Mouse (Mus musculus) thymus, postnatal 25 days (tissue): ENCODE results near the gene Telo2.

Experiments used
- DNase-seq: peaks from one replicate; pipeline ENCODE4 v3.0.0; 2022

The Telo2 gene

GRCm38 (mm10) chr17:25100052-25100451 lies 15.7 kb downstream of the Telo2 start:
- no peak for DNase-seq

GRCm38 (mm10) chr17:25096221-25096620 lies 19.5 kb downstream of the Telo2 start:
- no peak for DNase-seq

- no peak for DNase-seq
These were observed 25.3 kb downstream of the Telo2 start for GRCm38 (mm10) chr17:25090450-25090849.

GRCm38 (mm10) chr17:25089158-25089557 lies 26.6 kb downstream of the Telo2 start:
- no peak for DNase-seq

DNA sequence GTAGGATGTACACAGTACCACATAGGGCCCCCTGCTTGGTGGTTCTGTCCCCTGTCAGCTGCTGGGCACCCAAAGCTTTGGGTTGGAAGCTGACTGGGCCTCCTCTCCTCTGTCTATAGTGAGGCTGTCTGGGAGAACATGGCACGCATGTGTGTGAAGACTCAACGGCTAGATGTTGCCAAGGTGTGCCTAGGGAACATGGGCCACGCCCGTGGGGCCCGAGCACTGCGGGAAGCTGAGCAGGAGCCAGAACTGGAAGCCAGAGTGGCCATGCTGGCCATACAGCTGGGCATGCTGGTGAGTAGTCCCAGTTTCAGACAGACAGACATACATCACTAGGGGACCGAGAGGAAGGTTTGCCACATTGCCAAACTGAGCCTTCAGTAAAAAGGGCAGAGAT lies 29.0 kb downstream of the Telo2 start:
- DNase-seq: no peak

DNA sequence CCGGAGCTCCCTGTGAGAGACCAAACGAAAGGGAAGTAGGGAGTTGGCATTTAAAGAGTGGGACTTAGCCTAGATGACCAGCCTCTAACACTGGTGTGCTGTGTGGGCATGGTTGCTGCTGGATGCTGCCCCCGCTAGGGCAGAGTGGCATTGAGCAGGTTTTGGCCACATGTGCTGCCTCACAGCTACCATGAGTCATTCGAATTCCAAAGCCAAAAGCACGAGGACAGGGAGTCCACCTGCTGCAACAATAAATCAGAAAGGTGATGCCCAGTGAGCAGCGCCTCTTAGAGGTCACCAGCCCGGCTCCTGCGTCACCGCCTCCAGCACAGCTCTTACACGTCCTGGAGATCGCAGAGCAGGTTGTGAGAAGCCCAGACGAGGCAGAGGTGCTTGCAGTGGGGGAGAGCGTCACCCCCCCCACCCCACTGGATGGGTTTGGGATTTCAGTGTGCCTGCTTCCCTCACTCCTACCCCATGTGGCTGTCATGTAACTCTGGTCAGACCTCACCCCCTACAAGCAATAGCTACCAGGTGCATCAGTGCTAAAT lies 30.9 kb downstream of the Telo2 start:
- DNase-seq: no peak

- DNase-seq: no peak
These were observed 32.3 kb downstream of the Telo2 start, which contains the start of gene Tmem204 for GRCm38 (mm10) chr17:25083444-25083931. Tmem204 (minus strand) TSS chr17:25083591.

- DNase-seq: no peak
These were observed 32.9 kb downstream of the Telo2 start for GRCm38 (mm10) chr17:25082887-25083286.

- DNase-seq: no peak
These were observed 33.5 kb downstream of the Telo2 start for GRCm38 (mm10) chr17:25082081-25082847.

DNA sequence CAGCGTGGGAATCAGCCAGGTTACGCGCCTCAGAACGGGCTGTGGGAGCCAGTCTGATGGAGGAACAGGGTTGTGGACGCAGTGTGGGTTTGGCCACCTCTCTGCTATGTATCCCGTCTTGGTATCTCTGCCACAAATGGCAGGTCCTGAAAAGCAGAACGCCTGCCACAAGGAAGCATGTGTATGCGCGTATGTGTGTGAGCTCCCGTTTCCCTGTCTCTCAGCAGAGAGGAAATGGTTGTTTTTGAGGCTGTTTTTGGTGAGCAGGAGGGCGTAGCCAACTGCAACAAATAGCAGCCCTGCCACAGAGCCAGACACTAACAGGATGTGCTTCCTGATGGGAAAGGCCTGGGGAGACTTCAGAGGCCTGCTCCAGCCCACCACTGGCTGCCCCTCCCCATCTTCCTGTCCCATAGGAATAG lies 34.8 kb downstream of the Telo2 start:
- no peak for DNase-seq

GRCm38 (mm10) chr17:25080210-25080609 lies 35.6 kb downstream of the Telo2 start:
- no peak for DNase-seq

DNA sequence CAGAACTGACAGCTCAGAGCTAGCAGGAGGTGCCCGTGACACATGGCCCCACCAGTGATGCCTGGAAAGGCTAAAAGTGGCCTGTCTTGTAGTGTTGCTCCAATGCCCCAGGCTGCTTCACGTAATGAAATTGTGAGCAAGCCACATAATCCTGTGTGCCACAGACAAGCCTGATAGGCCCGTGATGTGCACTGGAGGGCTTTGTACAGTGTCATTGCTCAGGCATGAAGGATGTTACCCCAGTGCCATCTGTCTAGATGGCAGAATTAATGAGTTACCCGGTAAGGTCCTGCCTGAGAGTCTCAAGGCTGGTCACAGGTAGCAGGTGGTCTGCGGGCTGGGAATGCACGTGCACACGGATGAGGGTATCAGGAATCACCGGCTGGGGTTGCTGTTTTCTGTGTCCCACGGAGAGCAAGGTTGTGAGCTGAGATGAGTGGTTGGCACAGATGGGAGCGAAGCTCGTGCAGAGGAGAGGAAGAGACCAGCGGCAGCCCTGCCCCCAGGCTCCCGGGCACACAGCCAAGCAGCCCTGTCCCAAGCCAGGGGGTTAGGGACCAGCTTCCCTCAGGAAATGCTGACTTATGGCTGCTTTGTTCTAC lies 37.9 kb downstream of the Telo2 start:
- DNase-seq: no peak

DNA sequence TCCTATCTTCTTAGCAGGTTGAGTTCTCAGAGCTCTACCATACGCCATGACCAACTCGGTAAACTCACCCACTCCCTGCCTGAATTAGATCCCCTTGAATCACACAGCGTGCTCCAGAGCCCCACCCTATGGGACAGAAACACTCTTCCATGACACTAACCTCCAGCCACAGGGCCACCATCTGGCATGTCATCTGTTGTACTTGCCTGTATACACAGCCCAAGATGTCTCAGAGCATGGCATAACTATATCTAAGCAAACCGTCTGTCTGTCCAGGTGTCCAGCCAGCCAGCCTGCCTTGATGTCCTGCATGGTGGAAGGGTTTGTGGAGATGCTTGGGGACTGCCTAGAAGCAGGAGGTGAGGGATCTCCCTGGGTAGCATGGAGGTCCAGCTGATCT lies 38.9 kb downstream of the Telo2 start:
- DNase-seq: no peak

GRCm38 (mm10) chr17:25068690-25069089 lies 47.1 kb downstream of the Telo2 start:
- DNase-seq: no peak

DNA sequence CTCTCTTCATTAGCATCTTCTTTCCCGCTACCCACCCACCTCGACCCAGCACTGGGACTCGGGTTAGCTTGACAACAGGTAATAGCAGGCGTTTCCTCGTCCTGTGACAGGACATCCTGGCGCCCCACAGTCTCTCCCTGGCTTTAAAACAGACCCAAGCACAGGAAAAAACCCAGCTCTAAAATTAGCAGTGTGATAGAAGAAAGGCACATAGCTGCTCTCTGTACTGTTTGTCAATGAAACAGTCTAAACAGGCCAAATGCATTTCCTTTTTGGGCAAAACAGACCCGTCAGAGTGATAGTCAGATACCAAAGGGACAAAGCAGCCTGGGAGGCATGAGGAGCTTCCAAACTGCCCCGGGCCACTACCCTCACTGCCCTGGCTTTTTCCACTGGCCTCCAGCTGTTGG lies 48.3 kb downstream of the Telo2 start:
- DNase-seq: no peak

GRCm38 (mm10) chr17:25066595-25066994 lies 49.2 kb downstream of the Telo2 start:
- no peak for DNase-seq

GRCm38 (mm10) chr17:25065189-25065588 lies 50.6 kb downstream of the Telo2 start:
- DNase-seq: no peak

GRCm38 (mm10) chr17:25064351-25064750 lies 51.4 kb downstream of the Telo2 start:
- DNase-seq: no peak

DNA sequence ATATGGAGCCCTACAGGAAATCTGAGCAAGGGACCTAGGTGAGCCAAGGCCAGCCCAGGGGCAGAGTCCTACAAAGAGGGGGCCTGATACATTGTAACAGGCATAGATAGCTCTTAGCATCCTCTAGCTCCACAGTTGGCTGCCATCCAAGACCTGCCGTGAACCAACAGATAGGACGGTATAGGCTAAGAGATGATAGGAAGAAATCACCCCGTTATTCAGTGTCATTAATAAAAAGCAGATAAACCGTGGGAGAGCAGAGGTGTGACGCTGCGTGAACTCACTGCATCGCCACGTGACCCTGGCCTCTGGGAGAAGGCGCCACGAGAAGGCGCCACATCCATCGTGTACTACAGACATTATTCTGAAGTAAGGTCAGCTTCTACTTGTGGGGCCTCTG lies 51.9 kb downstream of the Telo2 start:
- DNase-seq: no peak

- no peak for DNase-seq
These were observed 52.5 kb downstream of the Telo2 start for GRCm38 (mm10) chr17:25063261-25063660.

GRCm38 (mm10) chr17:25057041-25057440 lies 58.7 kb downstream of the Telo2 start:
- no peak for DNase-seq

DNA sequence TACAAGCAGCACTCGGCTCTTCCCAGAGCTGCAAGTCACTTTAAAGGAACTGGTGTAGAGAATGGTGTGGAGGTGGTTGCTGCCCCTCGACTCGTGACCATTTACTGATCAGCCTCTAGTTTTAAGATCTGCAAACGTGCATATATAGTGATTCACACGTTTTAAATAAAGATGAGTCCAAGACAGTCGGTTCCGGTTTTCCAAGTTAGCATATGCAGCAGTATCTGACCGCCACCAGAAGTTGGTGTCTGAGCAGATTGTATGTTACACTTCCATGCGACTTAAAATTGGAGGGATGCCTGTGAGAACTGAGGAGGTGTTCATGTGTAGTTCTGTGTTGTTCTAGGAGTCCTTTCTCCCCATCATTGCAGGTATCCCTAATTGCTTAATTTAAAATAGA lies 62.5 kb downstream of the Telo2 start:
- no peak for DNase-seq
